Mouse (Mus musculus) ES-Bruce4 (cell line): Measurements from ENCODE around the gene Dgcr8. TPM values are rescaled to one million over a fixed set of nuclear protein-coding genes. Genes with fewer than 3 reads are reported as not detected.

Source experiments
- H3K27ac ChIP-seq: 2 replicates; pipeline ENCODE4 v1.5.1; 2012; ENCODE audit warnings: low read length, inconsistent platforms; ENCODE audit not compliant: insufficient read depth
- H3K27me3 ChIP-seq: 2 replicates; pipeline ENCODE4 v1.6.1; 2012; ENCODE audit warnings: mild to moderate bottlenecking, low read length, inconsistent platforms; ENCODE audit not compliant: control insufficient read depth, poor library complexity, insufficient read depth, severe bottlenecking
- H3K36me3 ChIP-seq: 2 replicates; pipeline ENCODE4 v1.6.1; 2012; ENCODE audit warnings: inconsistent platforms, mild to moderate bottlenecking, low read length, moderate library complexity; ENCODE audit not compliant: control insufficient read depth, poor library complexity, insufficient read depth, severe bottlenecking
- H3K4me1 ChIP-seq: one replicate; pipeline ENCODE4 v1.8.1; 2011; ENCODE audit warnings: low read length; ENCODE audit not compliant: control insufficient read depth, insufficient read depth
- H3K4me3 ChIP-seq: 2 replicates; pipeline ENCODE4 v1.5.1; 2011; ENCODE audit warnings: low read depth, mild to moderate bottlenecking, low read length
- H3K9ac ChIP-seq: 2 replicates; pipeline ENCODE4 v1.6.1; 2012; ENCODE audit warnings: low read depth, mild to moderate bottlenecking, inconsistent platforms; ENCODE audit not compliant: poor library complexity, severe bottlenecking
- H3K9me3 ChIP-seq: replicated peaks from 2 replicates; pipeline ENCODE4 v1.6.1; 2012; ENCODE audit warnings: mild to moderate bottlenecking, low read length, inconsistent platforms; ENCODE audit not compliant: control insufficient read depth, poor library complexity, insufficient read depth, severe bottlenecking
- CTCF ChIP-seq: IDR thresholded peaks from one replicate; pipeline ENCODE4 v1.8.1; 2011; ENCODE audit warnings: low read depth, low read length
- EP300 ChIP-seq: IDR thresholded peaks from 2 replicates; pipeline ENCODE4 v1.6.1; 2011; ENCODE audit warnings: low read depth, low read length; ENCODE audit not compliant: insufficient read depth
- POLR2A ChIP-seq: IDR thresholded peaks from one replicate; pipeline ENCODE4 v1.8.1; 2011; ENCODE audit warnings: low read length; ENCODE audit not compliant: insufficient read depth
- polyA plus RNA-seq: library from polyadenylated mRNA; stranded (reverse); fragments of >200 nt; gene quantifications from 2 replicates; pipeline ENCODE4 v1.2.4, GENCODE M21; 2011; ENCODE audit warnings: low read depth; ENCODE audit not compliant: missing spikeins, insufficient read depth, insufficient read length

Dgcr8 gene
- polyA plus RNA-seq, 1 experiment, result 82.7 TPM

GRCm38 (mm10) chr16:18288581-18289061, 425 bp downstream of the Dgcr8 start:
- no peaks in the 10 kb centered on the region for H3K9me3 ChIP-seq
- H3K9ac ChIP-seq, result peak overlapping the region; percentile 98
- H3K4me3 ChIP-seq, result peak overlapping the region; percentile 94
- no peak for TF ChIP-seq EP300
- no peak for TF ChIP-seq POLR2A
- TF ChIP-seq CTCF, result no peak
- no peaks in the 10 kb centered on the region for H3K4me1 ChIP-seq
- H3K36me3 ChIP-seq, result peaks cover 24% of the 10 kb centered on the region
- peak overlapping the region; percentile 52; the same call in 1 of the 2 replicates for H3K27ac ChIP-seq
- H3K27me3 ChIP-seq, result no peaks in the 10 kb centered on the region

GRCm38 (mm10) chr16:18288166-18288565, 880 bp downstream of the Dgcr8 start:
- Histone ChIP-seq H3K9me3 (no peaks in the 10 kb centered on the region), H3K9ac (peak overlapping the region; percentile 98), H3K27me3 (no peaks in the 10 kb centered on the region), H3K4me3 (peak overlapping the region; percentile 94), H3K4me1 (no peaks in the 10 kb centered on the region), H3K27ac (peak overlapping the region; percentile 52; the same call in 1 of the 2 replicates), H3K36me3 (peaks cover 29% of the 10 kb centered on the region)
- TF ChIP-seq POLR2A (no peak), EP300 (no peak), CTCF (no peak)

- Histone ChIP-seq H3K4me3 (no peak overlapping the region), H3K27ac (peak overlapping the region; percentile 96), H3K9me3 (no peaks in the 10 kb centered on the region), H3K36me3 (peaks cover 88% of the 10 kb centered on the region), H3K27me3 (no peaks in the 10 kb centered on the region), H3K4me1 (no peaks in the 10 kb centered on the region), H3K9ac (no peak overlapping the region; the same call in 1 of the 2 replicates)
- TF ChIP-seq EP300 (no peak), POLR2A (no peak), CTCF (no peak)
Observed at GRCm38 (mm10) chr16:18275166-18275565, 13.9 kb downstream of the Dgcr8 start.

DNA sequence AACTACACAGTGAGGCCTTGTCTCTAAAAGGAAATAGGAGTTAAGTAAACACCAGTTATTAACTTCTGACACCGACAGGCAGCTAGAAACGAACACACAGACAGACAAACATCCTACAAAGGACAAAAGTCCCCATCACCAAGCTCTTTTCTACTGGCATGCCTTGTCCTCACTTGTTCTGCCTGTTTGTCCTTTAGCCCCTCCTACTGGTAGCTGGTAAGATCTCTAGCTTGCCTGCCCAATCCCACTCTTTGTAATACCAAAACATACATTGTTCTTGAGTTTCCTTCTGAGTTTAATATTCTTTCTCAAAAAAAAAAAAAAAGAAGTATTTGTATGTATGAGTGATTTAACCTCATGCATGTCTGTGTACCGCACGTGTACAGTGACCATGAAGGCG, 20.9 kb downstream of the Dgcr8 start:
- H3K4me3 ChIP-seq, result no peak overlapping the region
- H3K9me3 ChIP-seq, result no peaks in the 10 kb centered on the region
- no peaks in the 10 kb centered on the region for H3K4me1 ChIP-seq
- no peak overlapping the region for H3K27ac ChIP-seq
- no peak overlapping the region for H3K9ac ChIP-seq
- H3K36me3 ChIP-seq, result peaks cover 83% of the 10 kb centered on the region
- H3K27me3 ChIP-seq, result no peaks in the 10 kb centered on the region
- TF ChIP-seq POLR2A, result no peak
- no peak for TF ChIP-seq EP300
- TF ChIP-seq CTCF, result no peak

DNA sequence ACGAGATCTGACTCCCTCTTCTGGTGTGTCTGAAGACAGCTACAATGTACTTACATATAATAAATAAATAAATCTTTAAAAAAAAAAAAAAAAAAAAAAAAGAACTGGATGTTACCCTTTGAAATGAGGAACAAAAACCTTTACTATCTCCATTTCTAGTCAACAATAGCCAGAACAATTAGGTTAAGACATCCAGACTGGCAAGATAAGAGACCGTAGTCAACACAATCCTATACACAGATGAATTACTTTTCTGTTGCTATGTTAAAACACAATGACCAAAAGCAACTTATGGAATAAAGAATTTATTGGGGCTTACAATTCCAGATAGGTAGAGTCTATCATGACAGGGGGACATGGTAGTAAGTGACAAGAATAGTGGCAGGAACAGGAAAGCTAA, 24.0 kb downstream of the Dgcr8 start:
- Histone ChIP-seq H3K36me3 (peaks cover 80% of the 10 kb centered on the region), H3K4me3 (no peak overlapping the region), H3K4me1 (no peaks in the 10 kb centered on the region), H3K27me3 (no peaks in the 10 kb centered on the region), H3K27ac (no peak overlapping the region), H3K9ac (no peak overlapping the region), H3K9me3 (no peaks in the 10 kb centered on the region)
- TF ChIP-seq POLR2A (no peak), CTCF (no peak), EP300 (no peak)

DNA sequence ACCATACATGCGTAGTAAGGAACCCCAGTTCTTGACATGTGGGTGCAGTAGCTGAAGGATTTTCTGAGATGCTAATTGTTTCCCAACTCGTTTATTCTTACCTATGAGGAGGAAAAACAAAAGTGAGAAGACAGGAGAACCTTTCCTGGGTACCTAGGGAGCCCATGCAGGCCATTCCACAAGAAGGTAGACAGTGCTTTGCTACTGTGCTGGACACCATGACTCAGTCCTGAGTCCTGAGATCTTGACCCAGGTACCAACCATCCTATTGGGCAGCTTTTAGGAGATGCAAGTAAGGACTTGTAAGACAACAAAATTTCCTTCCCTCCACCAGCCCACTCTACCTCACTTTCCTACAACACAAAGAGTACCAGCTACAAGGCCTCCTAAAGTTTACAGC, 30.8 kb downstream of the Dgcr8 start, which contains the start of gene Gm49776:
TSS of gene Gm49776 (minus strand) at position 101 of the 400 bp plus-strand sequence.
- Histone ChIP-seq H3K27ac (no peak within 1 kb of the TSS), H3K27me3 (no peaks in the 10 kb centered on the region), H3K36me3 (peaks cover 90% of the 10 kb centered on the region), H3K9ac (no peak within 1 kb of the TSS), H3K9me3 (no peaks in the 10 kb centered on the region), H3K4me1 (no peaks in the 10 kb centered on the region), H3K4me3 (no peak within 1 kb of the TSS)
- TF ChIP-seq EP300 (no peak), CTCF (no peak), POLR2A (no peak)

DNA sequence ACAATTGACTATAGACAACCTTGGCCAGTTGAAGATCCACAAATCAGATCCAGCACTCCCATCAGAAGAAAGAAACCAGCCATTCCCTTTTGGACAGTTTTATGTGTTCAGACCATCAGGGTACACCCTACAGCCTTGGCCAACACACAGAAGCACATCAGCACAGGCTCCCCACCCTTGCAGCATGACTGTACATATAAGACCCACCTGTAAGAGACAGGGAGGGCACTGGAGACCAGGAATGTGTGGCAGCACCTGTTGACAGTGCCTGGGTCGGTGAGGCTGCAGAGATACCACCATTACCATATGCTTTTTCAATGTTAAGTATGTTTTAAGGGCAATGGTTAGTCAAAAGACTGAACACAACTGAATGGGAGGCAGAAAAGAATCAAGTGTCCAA, 35.2 kb downstream of the Dgcr8 start:
- Histone ChIP-seq H3K27me3 (no peaks in the 10 kb centered on the region), H3K4me3 (no peak overlapping the region), H3K9me3 (no peaks in the 10 kb centered on the region), H3K36me3 (peaks cover 77% of the 10 kb centered on the region), H3K9ac (no peak overlapping the region), H3K4me1 (peaks cover 3% of the 10 kb centered on the region), H3K27ac (no peak overlapping the region)
- TF ChIP-seq CTCF, result no peak
- no peak for TF ChIP-seq EP300
